Mouse (Mus musculus): ENCODE measurements around the gene Moap1.

DNA sequence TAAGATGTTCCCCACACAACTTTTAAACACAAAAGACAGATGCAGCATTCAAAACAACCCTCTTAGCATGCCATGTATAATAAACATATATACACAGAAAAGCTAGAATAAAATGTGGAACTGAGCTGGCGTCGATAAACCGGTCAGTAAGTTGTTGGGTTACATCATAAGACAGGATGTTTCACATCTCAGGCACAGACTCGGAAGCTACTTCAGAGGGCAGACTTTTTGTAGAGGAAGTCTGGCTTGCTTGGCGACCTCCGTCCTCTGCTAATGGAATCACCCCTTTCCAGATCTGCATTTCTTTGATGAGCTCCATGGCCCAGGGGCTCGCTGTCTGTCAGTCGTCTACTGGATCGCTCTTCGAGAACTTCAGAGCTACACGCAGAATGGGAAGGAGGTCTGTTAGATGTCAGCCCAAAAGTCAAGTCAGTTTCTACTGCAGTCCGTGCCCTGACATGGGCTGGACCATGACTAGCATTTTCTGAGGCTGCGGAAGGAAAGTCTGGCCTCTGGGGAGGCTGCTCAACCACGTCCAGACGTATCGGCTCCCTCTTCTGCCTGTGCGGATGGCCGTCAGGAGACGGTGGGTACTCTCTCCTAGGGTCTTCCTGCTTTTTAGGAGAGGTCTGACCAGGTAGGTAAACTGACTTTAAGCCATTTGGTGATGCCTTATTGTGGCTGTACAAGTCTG is 41.6 kb upstream of the Moap1 start:
- TF ChIP-seq POLR2A (IDR thresholded peaks at IDR 0.05; ENCODE audit: extremely low read depth, insufficient read depth, low read length) (no peak), CTCF (IDR thresholded peaks at IDR 0.05; ENCODE audit: extremely low read depth, insufficient read depth, low read length) (no peak)

Data from cortical plate, adult 2 months (tissue).